Mouse (Mus musculus) spleen, postnatal 10 days (tissue): ENCODE data around the gene Cdh23.
"Not testable (repeated sequence)": the region's sequence is repeated elsewhere in the genome, so short reads cannot be mapped to it uniquely, and the experiment has no call there.

Experiments used
- DNase-seq, 2 experiments: peaks; one replicate each; pipeline ENCODE4 v3.0.0; 2021 to 2022; ENCODE audit warnings: low spot score in 2 of 2

The Cdh23 gene

DNA sequence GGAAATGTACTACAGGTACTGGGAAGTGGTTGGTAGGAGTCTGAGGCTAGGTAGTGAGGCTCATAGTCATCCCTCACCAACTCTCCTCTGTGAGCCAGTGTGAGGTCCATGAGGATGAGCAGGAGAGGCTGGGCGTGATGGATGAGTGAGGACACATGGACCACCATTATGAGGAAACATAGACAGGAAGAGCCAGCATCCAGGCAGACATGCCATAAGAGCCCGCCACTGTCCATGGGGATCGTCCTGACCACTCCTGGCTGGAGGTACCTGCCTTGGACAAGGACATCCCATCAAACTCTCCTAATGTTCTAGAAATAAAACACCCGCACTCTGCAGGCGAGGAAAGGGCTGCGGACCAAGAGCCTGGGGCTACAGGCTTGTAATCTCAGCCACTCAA is at the start of gene Cdh23:
Gene Cdh23, minus strand, starts transcription at position 101 of the 400 bp plus-strand sequence.
- DNase-seq = no peak

DNA sequence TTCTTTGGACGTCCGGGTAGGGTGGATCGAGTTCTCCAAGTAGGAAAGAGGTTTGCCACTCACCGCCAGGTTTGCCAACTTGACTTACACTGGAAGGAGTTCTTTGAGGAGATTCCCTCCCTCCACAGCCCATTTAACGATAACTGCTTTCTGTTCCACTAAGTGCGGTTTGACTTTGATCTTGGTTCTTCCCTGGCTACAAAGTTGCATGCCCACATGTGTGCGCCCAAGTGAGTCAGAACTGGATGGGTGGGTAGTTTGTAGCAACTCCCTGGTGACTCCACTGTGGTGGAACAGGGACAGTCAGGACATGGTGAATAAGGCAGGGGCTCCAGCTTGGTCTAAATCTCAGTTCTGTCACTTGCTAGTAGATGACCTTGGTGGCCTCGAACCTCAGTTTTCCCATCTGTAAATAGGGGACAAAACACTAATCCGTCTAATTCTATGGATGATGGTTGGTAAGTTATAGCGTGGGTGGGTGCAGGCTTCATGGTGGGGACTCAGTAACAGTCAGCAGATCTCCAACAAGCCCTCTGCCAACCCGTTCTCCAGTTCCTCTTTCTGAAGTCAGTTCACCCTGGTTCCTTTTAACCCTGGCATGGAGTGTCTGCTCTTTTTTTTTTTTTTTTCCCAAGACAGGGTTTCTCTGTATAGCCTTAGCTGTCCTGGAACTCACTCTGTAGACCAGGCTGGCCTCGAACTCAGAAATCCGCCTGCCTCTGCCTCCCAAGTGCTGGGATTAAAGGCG is 48.4 kb upstream of the Cdh23 start:
- peak in 1 of 2 experiments; percentile 30 for DNase-seq

DNA sequence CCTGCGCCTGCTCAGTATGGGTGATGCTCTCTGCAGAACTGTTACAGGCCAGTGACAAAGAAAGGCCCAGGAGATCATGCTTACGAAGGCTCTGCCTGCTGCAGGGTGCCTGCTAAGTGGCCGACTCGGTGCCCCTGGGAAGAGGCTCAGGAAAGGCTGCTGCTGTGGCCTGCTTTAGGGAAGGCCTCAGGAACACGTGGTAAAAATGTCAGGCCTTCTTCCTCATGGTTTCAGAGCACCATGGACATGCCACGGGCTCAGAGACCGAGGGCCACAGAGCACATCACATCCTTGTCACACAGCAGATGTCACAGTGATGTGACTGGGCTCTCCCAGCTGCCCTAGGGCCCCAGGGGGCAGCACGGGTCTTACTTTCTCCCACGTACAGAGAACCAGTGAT is 47.4 kb upstream of the Cdh23 start:
- DNase-seq = no peak

DNA sequence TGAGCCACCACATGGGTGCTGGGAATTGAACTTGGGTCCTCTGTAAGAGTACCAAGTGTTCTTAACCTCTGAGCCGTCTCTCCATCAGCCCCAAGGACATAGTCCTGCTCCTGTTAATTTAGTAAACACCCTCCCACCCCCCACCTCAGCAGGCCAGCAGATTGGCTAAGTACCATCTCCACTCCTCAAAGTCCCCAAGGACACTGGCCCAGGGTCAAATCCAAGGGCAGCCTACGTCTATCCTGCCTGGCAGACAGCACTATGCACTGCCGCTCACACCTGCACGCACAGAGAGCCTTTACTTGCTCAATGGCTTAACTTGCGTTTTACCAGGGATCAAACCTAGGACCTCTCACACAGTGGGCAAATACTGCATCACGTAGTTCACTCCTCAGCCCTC is 46.7 kb upstream of the Cdh23 start:
- DNase-seq = no peak

DNA sequence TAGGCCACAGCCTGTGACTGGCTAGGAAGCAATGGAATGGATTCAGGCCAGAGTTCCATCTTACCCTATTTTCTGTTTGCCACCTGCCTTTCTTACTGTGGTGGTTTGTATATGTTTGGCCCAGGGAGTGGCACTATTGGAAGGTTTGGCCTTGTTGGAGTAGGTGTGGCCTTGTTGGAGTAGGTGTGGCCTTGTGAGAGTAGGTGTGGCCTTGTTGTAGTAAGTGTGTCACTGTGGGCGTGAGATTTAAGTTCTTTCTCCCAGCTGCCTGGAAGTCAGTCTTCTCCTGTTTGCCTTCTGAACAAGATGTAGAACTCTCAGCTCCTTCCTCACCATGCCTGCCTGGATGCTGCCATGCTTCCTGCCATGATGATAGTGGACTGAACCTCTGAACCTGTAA is 46.0 kb upstream of the Cdh23 start:
- DNase-seq = not testable (repeated sequence)

DNA sequence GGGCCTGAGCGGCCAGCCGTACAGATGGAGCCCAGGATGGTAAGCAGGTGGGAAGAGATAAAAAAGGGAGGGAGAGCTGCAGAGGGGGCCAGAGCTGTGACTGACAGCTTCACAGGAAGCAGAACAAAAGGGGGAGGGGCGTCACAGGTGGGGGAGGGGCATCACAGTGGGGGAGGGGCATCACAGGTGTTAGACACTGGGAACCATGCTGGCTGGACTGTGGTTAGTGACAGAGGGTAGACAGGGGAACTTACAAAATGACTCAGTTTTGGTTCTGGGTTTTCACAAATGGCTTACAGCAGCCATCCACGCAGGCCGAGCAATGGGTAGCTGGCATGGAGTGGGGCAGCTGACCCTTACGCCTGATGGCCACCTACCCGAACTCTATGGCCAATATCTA is 45.1 kb upstream of the Cdh23 start:
- peak in 1 of 2 experiments; percentile 39 for DNase-seq

DNA sequence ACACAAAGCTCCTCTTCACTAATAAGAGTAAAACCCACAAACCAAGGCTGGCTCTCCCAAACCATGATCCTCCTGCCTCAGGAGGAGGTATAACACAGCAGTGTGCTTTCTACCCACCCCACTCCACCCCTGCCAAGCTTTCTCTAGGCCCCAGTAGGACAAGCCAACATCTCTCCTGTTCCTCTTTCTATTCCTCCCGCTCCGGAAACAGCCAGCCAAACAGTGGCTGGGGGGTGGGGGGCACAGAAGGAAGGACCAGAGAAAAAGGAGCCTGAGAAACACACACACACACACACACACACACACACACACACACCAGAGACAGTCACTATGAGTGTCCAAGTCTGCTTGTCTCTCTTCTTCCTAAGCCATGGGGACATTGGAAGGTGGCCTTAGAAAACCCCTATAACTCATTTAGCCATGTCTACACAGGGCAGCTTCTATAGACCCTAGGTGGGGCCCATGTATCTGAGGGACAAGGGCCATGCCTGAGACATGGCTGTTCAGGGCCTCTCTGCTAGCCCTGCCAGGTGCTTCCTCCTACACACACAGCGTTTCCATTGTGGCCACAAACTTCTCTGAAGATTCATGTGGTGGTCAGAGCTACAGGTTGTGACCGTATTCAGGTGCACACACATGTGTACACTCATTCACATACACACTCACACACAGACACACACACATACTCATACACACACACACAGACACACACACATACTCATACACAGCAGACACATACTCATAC is 43.5 kb upstream of the Cdh23 start:
- DNase-seq = peak in 1 of 2 experiments; percentile 32

DNA sequence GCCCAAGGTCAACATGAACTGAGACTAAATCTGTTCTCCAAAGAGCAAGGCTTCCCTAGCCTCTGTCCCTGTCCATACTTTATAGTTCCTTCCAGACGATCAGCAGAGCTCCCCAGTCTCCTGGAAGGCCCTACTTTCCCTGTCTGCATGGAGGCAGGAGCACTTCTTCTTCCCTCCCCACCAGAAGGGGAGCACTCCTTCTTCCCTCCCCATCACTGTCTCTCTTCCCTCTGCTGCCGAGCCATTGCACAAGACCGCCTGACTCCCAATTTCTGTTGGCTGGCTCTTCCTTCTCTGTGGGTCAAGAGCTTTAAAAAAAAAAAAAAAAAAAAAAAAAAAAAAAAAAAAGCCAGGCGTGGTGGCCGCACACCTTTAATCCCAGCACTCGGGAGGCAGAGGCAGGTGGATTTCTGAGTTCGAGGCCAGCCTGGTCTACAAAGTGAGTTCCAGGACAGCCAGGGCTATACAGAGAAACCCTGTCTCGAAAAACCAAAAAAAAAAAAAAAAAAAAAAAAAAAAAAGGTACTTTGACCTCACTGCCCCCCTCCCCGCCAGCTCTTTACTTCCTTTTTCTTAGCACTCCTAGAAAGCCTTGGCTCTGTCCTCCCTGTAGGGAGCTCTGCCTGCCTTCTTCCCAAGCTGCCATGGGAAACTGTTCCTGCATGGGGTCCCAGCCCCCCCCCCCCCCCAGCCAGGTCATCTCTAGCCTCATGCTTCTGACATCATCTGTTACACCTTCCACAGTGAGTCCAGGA is 41.8 kb upstream of the Cdh23 start:
- DNase-seq = no peak

DNA sequence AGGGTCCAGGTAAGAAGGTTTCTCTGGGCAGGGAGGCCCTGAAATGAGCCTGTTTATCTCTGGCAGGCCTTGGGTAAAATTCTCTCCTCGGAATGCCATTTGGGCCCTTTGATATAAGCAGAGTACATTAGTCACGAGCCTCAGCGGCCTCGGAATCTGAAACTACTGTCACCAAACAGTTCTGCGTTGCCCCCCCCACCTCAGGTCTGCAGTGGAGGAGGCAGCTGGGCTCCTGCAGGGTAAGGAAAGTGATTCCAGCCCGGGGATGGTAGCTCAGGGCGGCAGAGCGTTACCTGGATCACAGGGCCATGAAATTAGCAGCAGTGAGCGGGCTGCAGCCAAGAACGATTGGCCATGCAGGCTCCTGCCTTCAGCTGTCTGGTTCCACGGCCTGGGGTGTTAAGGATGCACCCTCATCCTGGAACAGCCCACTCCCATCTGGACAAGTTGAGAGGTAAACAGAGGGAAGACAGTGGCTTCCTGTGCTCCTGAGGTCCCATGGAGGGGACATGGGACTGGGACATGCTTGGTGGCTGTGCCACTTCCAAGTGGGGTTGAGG is 41.0 kb upstream of the Cdh23 start:
- no peak for DNase-seq

DNA sequence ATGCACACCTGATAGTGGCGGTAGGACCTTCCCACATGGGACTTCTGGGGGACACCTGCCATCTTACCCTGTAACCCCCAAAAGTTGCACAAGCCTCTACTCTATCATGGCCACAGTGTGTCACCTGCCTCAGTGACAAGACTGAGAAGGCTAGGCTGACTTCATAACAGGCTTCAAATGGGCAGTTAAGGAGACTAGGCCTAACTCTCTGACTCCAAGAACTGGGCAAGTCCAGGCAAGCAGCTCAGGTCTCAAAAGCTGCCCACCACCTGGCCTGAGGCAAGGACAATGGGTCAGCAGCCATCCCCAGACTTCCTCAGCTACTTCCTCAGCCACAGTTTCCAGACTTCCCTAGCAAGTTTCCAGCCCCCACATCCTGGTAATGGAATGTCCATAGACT is 39.4 kb upstream of the Cdh23 start:
- DNase-seq = no peak

DNA sequence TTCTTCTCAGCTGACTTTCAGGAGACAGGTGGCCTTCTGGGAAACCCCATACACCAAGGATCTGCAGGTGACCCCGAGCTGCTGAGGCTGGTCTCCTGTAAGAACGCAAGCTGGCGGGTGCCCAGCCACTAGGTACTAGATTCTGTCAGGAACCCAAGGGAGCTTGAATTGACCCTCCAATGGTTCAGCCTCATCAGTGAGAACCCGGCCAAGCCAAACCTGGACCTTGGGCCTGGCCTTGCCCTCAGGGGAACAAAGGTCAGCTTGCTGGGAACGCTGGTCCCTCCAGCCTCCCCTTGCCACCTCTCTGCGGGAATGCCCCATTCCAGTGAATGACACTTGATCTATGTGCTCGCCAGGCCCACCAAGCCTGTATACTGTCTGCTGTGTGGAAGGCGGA is 37.2 kb upstream of the Cdh23 start:
- DNase-seq = no peak

DNA sequence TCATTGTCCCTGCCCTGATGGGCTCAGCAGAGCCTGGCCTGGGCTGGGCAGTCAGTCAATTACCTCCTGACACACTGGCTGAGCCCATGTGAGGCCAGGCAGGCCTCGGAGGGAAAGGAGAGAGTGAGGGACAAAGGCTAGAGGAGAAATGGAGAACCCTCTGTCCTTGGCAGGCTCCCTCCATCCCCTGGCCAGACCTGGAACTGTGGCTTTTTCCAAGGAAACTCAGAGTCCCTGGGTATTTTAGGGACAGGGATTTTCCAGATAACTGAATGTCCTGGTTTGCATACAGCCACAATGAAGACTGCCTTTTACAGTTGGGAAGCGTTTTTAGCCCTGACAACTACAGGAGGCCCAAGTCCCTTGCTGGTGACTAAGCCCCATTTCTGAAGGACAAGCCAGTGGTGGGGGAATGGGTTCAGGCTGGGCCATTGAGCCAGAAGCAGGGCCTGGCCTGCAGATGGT is 36.1 kb upstream of the Cdh23 start:
- no peak for DNase-seq

DNA sequence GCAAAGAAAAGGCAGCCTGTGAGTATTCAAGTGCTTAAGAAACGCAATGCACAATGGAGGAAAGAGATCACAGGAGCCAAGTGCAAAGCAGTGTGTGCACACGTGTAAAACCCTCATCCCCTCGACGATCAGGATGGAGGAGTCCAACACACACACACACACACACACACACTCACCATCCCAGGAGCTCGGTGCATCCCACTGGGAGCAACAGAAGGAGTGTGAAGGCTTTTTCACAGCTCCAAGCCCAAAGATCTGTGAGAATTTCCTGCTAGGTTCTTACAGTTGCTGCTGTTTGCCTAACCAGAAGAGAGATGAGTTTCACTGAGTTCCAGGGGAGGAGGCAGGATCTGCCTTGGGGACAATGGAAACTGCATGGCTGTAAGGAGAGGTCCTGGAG is 35.5 kb upstream of the Cdh23 start:
- DNase-seq = no peak

DNA sequence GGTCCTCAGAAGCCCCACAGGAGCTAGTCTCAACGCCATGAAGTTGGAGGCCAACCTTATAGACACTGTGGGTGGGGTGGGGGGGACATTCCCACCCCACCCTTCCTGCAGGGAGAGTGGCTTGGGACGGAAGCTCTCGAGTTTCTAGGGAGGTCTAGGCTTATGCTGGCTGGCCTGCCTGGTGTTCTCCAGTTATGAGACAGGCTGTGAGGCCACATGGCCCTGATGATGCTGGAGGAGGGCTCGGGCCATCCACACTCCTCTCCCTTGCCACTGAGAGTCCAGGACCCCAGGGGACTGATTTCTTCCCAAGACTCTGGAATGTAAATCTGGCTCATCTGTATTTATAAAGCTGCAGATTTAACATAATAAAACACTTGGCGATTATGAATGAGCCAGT is 31.0 kb upstream of the Cdh23 start:
- DNase-seq = no peak

DNA sequence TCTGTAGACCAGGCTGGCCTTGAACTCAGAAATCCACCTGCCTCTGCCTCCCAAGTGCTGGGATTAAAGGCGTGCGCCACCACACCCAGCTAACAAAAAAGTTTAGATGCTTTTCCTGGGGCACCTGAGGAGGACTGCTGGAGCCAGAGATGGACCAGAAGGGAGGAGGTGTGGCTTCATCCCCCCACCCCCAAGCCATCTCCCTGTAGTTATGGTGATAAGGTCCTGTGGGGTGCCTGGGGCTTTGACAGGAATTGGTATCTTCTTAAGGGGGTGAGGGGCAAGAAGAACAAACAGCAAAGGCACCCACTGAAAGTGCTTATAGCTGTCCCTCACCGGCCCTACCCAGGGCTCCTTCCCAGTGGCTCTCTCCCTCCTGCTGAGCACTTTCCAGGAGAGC is 30.6 kb upstream of the Cdh23 start:
- no peak for DNase-seq

DNA sequence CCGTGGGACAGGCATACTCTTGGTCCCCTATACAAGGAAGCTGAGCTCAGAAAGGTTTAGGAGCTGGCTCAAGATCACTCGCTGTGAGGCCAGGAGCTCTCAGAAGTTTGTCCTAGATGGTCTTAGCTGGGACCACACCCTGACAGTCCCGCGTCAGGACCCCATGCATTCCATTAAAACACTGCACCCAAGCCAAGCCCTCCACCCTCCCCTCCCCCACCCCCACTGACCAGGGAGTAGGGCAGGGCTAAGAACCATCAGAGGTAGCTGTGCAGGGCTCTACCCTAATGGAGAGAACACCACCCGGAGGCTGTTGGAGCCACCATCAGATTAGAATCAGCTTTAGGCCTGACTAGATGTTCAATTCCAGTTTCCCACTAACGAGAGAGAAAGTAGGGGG is 28.2 kb upstream of the Cdh23 start:
- DNase-seq = no peak

DNA sequence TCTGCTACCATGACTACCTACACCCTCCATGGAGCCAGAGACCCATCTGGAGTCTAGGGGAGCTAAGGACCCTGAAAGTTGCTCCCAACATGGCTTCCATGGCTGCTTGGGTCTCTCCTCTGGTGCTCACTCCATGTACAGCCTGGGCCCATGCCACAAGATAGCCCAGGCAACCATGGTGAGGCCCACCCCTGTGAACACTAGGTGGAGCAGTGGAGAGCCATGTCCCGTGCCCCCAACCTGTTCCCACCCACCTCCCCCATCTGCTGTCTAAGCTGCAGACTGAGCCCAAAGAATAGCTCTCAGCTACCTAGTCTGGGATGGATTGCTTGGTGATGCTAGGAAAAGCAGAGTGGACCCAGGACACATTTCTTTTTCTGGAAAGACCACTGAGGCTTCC is 27.1 kb upstream of the Cdh23 start:
- DNase-seq = peak in 1 of 2 experiments; percentile 37

DNA sequence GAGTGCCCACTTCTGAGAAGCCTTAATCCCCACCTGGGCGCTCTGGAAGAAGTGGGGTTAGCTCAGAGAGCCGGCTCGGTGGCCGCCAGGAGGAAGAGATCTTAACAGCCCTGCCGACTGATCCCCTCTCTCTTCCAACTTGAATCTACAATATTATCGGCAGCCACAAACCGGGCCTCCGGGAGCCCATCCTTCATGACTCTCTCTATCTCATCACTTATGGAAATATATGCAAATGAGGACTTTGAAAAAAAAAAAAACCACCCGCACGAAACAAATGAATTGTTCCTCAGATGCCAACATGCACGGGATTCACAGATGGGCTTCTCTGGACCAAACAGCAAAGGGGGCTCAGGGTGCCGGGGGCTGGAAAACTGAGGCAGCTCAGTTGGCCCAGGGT is 25.4 kb upstream of the Cdh23 start:
- no peak for DNase-seq

DNA sequence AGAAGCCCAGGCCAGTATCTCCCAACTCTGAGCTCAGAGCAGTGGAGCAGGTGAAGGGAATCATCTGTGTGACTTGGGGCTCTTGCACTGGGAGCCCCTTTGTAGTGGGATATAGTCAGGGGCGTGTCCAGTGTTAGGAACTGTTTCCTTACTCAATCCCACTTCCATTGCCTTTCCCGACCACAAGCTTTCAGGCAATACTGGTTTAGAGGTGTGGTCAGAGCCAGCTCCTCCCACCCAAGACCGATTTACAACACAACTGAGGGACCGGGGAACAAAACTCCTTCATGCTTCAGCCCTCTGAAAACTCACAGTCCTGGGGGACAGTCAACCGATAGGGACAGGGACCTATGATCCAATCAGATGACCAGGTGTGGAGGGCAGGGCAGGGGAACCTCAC is 24.2 kb upstream of the Cdh23 start:
- DNase-seq = no peak

DNA sequence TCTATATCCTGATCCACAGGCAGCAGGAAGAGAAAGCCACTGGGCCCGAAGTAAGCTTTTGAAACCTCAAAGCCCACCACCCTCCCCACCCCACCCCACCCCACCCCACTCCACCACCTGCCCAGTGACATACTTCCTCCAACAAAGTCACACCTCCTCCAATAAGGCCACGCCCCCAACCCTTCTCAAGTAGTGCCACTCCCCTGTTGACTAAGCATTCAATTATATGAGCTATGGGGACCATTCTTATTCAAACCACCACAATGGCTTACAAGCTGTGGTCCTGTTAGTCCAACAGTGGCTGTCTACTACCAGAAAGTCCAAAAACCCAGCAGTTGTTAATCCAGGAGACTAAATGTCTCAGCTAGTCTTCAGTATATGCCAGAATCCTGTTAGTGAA is 22.2 kb upstream of the Cdh23 start:
- no peak for DNase-seq

DNA sequence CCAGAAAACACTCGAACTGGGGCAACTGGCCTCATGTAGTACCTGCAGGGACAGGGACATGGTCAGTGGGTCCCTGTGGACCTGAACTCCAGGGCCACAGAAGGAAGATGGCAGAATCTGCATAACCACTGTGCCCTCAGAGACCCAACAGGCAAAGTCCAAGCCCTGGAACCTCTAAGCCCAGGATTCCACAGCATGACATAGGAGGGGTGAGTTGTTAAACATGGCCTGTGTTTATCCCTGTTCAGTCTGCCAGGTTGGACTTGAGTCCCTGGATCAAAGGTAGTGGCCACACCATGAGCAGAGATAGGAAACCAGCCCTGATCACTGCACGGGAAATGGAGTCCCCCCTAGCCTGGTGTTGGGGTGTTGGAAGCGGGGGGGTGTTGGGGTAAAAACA is 20.2 kb upstream of the Cdh23 start:
- DNase-seq = no peak

DNA sequence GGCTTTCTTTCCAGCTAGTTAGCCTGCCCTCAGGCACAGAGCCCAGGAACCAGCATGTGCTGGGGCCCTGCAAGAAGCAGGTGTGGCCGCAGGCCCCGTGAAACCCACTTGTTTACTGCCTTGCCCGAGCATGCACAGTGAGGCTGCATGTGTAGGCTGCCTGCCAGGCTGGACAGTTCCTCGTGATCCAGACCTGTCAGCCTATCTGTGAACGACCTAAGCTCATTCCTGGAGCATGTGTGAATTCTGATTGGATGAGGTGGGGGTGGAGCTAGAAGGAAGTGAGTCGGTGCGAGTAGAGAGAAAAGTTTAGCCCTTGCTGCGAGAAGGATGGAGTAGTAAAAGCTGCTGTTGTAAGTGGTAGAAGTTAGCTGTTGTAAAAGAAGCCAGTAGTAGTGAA is 16.0 kb upstream of the Cdh23 start:
- not testable (repeated sequence) for DNase-seq
